Comparison of ENCODE assay signal across 17 mouse cellular contexts in the genomic region with DNA sequence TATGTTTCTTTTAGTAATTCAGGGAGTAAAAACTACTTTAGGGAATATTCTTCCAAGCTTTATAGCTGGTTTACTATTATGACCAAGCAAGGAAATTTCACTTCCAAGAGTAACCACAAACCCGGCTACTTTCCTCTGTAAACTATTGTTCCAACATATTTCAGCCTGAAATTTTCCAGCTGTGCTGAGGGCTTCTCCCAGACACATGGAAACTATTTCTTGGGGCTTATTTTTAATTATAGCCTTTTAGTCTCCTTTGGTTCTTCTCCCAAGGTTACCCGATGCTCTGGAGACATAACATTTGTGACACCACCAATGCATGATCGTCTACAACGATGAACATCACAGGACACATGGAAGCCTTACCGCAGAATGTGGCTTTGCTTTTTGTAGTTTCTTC.
"Had no signal": no experiment of that assay in that cellular context is flagged by ENCODE, and none has a peak within 500 bp of the region (broad histone marks: within the 10 kb centered on the region; RNA-seq: fewer than 3 reads in every experiment).

No protein-coding gene starts in this region.

- ATAC-seq: intestine, postnatal 0 days; midbrain, embryonic 15.5 days had no signal

- H3K27ac ChIP-seq: kidney, embryonic 15.5 days; limb, embryonic 13.5 days; liver, embryonic 14.5 days; macrophage; midbrain, embryonic 12.5 days; midbrain, embryonic 15.5 days; neural tube, embryonic 12.5 days; neural tube, embryonic 15.5 days had no signal

- DNase-seq: kidney, adult 8-10 months; kidney, postnatal 25 days; left cerebral cortex, postnatal 4 days; lung, adult 18-20 months; right cerebral cortex, postnatal 25 days; spleen, adult 18-20 months; thymus, adult 18-20 months; thymus, postnatal 36 days had no signal

- H3K27me3 ChIP-seq: kidney, embryonic 15.5 days; midbrain, embryonic 12.5 days; midbrain, embryonic 15.5 days; neural tube, embryonic 12.5 days; neural tube, embryonic 15.5 days had no signal

- H3K4me1 ChIP-seq: kidney, embryonic 15.5 days; limb, embryonic 13.5 days; midbrain, embryonic 12.5 days; midbrain, embryonic 15.5 days; neural tube, embryonic 12.5 days; neural tube, embryonic 15.5 days had no signal

- H3K36me3 ChIP-seq: kidney, embryonic 15.5 days; limb, embryonic 13.5 days; midbrain, embryonic 12.5 days; midbrain, embryonic 15.5 days; neural tube, embryonic 12.5 days; neural tube, embryonic 15.5 days had no signal

- H3K9me3 ChIP-seq: kidney, embryonic 15.5 days; limb, embryonic 13.5 days; midbrain, embryonic 12.5 days; midbrain, embryonic 15.5 days; neural tube, embryonic 12.5 days; neural tube, embryonic 15.5 days had no signal

- H3K4me2 ChIP-seq: kidney, embryonic 15.5 days; limb, embryonic 13.5 days; midbrain, embryonic 12.5 days; midbrain, embryonic 15.5 days; neural tube, embryonic 12.5 days; neural tube, embryonic 15.5 days had no signal

- H3K9ac ChIP-seq: kidney, embryonic 15.5 days; limb, embryonic 13.5 days; liver, embryonic 14.5 days; midbrain, embryonic 12.5 days; midbrain, embryonic 15.5 days; neural tube, embryonic 12.5 days; neural tube, embryonic 15.5 days had no signal

- H3K4me3 ChIP-seq: kidney, embryonic 15.5 days; limb, embryonic 13.5 days; midbrain, embryonic 12.5 days; midbrain, embryonic 15.5 days; neural tube, embryonic 12.5 days; neural tube, embryonic 15.5 days had no signal
